Mouse (Mus musculus) adrenal gland, adult 2 months (tissue): ENCODE data around the gene Hmgb1. TPM values are rescaled to one million over a fixed set of nuclear protein-coding genes. Genes with fewer than 3 reads are reported as not detected.

Experiments
- DNase-seq: peaks from one replicate; pipeline ENCODE4 v3.0.0; 2021
- long read RNA-seq: library from polyadenylated mRNA; stranded (forward); transcript quantifications from one replicate; pipeline ENCODE4 v2.0.0, GENCODE M21; 2021
- polyA plus RNA-seq: library from polyadenylated mRNA; depleted of rRNA; stranded (reverse); fragments of >200 nt; gene quantifications from 2 replicates; pipeline ENCODE4 v1.2.3, GENCODE M21; 2012; rRNA removed
- total RNA-seq, 2 experiments: library from RNA; stranded (reverse); gene quantifications; 2 replicates each; pipeline ENCODE4 v1.2.3; 2021

The Hmgb1 gene
- total RNA-seq (100 to 1,000 TPM; 128 to 135 TPM), polyA plus RNA-seq (5.1 and 7.5 TPM in 2 replicates)
- long read RNA-seq, transcript Hmgb1-202 (5 exons, 1,092 nt) = minor isoform, 13 of 148 reads
- long read RNA-seq, transcript Hmgb1-201 (5 exons, 2,838 nt) = major isoform, 115 of 148 reads
- long read RNA-seq, partial matches to known transcripts = 10 of 148 reads
- long read RNA-seq, other reads (novel, unspliced or antisense) = 8 of 148 reads

GRCm38 (mm10) chr5:149184104-149184843 lies at the start of gene Hmgb1, which contains the start of gene Uspl1:
Gene Hmgb1, minus strand, starts transcription at chr5:149184489.
Gene Uspl1, plus strand, starts transcription at chr5:149184350.
- peak; percentile 99 for DNase-seq

- DNase-seq = no peak
Observed at GRCm38 (mm10) chr5:149229619-149230339, 45.5 kb upstream of the Hmgb1 start.

- DNase-seq = peak; percentile 100
Observed at GRCm38 (mm10) chr5:149228700-149229618, 44.7 kb upstream of the Hmgb1 start.

- no peak for DNase-seq
Observed at GRCm38 (mm10) chr5:149224666-149225065, 40.4 kb upstream of the Hmgb1 start.

GRCm38 (mm10) chr5:149221355-149221754 lies 37.1 kb upstream of the Hmgb1 start:
- DNase-seq = no peak

GRCm38 (mm10) chr5:149219493-149219892 lies 35.2 kb upstream of the Hmgb1 start:
- no peak for DNase-seq

- DNase-seq = no peak
Observed at GRCm38 (mm10) chr5:149217524-149218357, 33.5 kb upstream of the Hmgb1 start.

GRCm38 (mm10) chr5:149215540-149215939 lies 31.3 kb upstream of the Hmgb1 start:
- no peak for DNase-seq

GRCm38 (mm10) chr5:149212806-149213205 lies 28.5 kb upstream of the Hmgb1 start:
- no peak for DNase-seq

- DNase-seq = no peak
Observed at GRCm38 (mm10) chr5:149211041-149211440, 26.8 kb upstream of the Hmgb1 start.

GRCm38 (mm10) chr5:149209328-149209727 lies 25.0 kb upstream of the Hmgb1 start:
- DNase-seq = no peak

GRCm38 (mm10) chr5:149208776-149209175 lies 24.5 kb upstream of the Hmgb1 start:
- no peak for DNase-seq

- DNase-seq = no peak
Observed at GRCm38 (mm10) chr5:149207661-149208060, 23.4 kb upstream of the Hmgb1 start.

GRCm38 (mm10) chr5:149206286-149206685 lies 22.0 kb upstream of the Hmgb1 start:
- no peak for DNase-seq

GRCm38 (mm10) chr5:149205265-149205664 lies 21.0 kb upstream of the Hmgb1 start:
- no peak for DNase-seq

GRCm38 (mm10) chr5:149204822-149205221 lies 20.5 kb upstream of the Hmgb1 start:
- no peak for DNase-seq

GRCm38 (mm10) chr5:149203796-149204375 lies 19.6 kb upstream of the Hmgb1 start:
- DNase-seq = no peak

- peak; percentile 76 for DNase-seq
Observed at GRCm38 (mm10) chr5:149202941-149203340, 18.7 kb upstream of the Hmgb1 start.

GRCm38 (mm10) chr5:149198782-149199181 lies 14.5 kb upstream of the Hmgb1 start:
- DNase-seq = no peak

- no peak for DNase-seq
Observed at GRCm38 (mm10) chr5:149196611-149197010, 12.3 kb upstream of the Hmgb1 start.
